Mouse (Mus musculus) frontal cortex, adult 2 months (tissue): Measurements from ENCODE around the gene Chac1. TPM values are rescaled to one million over a fixed set of nuclear protein-coding genes. Genes with fewer than 3 reads are reported as not detected.

Experiments
- DNase-seq, 2 experiments: peaks; one replicate each; pipeline ENCODE4 v3.0.0; 2022; ENCODE audit warnings: low spot score in 1 of 2; ENCODE audit errors: extremely low spot score in 1 of 2
- polyA plus RNA-seq: library from polyadenylated mRNA; depleted of rRNA; stranded (reverse); fragments of >200 nt; gene quantifications from 2 replicates; pipeline ENCODE4 v1.2.3, GENCODE M21; 2012; rRNA removed

Gene Chac1
- polyA plus RNA-seq, 1 experiment, result 7.6 TPM

GRCm38 (mm10) chr2:119367346-119367745 lies 16.3 kb downstream of the Chac1 start:
- DNase-seq, result no peak

- DNase-seq, result no peak
Observed at GRCm38 (mm10) chr2:119370116-119370515, 19.1 kb downstream of the Chac1 start.

- DNase-seq, result no peak
Observed at GRCm38 (mm10) chr2:119377286-119377685, 26.3 kb downstream of the Chac1 start.

- no peak for DNase-seq
Observed at GRCm38 (mm10) chr2:119377826-119378225, 26.8 kb downstream of the Chac1 start.

GRCm38 (mm10) chr2:119379455-119379854 lies 28.4 kb downstream of the Chac1 start:
- DNase-seq, result no peak

- DNase-seq, result no peak
Observed at GRCm38 (mm10) chr2:119388266-119388665, 37.2 kb downstream of the Chac1 start.

- no peak for DNase-seq
Observed at GRCm38 (mm10) chr2:119389992-119390391, 39.0 kb downstream of the Chac1 start.

GRCm38 (mm10) chr2:119398252-119398651 lies 47.2 kb downstream of the Chac1 start:
- no peak for DNase-seq

GRCm38 (mm10) chr2:119398665-119399064 lies 47.6 kb downstream of the Chac1 start:
- DNase-seq, result no peak

- no peak for DNase-seq
Observed at GRCm38 (mm10) chr2:119399313-119399712, 48.3 kb downstream of the Chac1 start.

Other genes with a start within 250 kb of the Chac1 start
- gene Rad51, start 238.4 kb upstream of the Chac1 start, polyA plus RNA-seq, result 0.84 and 1.4 TPM in 2 replicates
- 56.6 and 59.2 TPM in 2 replicates for gene Rmdn3, start 194.2 kb upstream of the Chac1 start, polyA plus RNA-seq
- gene Gchfr, start 183.5 kb upstream of the Chac1 start, polyA plus RNA-seq, result 1.1 and 2.3 TPM in 2 replicates
- gene Gm14137, start 176.7 kb upstream of the Chac1 start, polyA plus RNA-seq, result 0.57 and 0.58 TPM in 2 replicates
- gene Zfyve19, start 142.6 kb upstream of the Chac1 start, polyA plus RNA-seq, result 48.3 and 78.0 TPM in 2 replicates
- gene Dnajc17, start 142.4 kb upstream of the Chac1 start, polyA plus RNA-seq, result 35.4 and 40.1 TPM in 2 replicates
- gene Ppp1r14d, start 121.3 kb upstream of the Chac1 start, polyA plus RNA-seq, result not detected in 2 replicates
- gene Spint1, start 113.9 kb upstream of the Chac1 start, polyA plus RNA-seq, result 1.4 and 1.5 TPM in 2 replicates
- 6.2 and 6.5 TPM in 2 replicates for gene Rhov, start 80.0 kb upstream of the Chac1 start, polyA plus RNA-seq
- gene Vps18, start 62.5 kb upstream of the Chac1 start, polyA plus RNA-seq, result 28.6 and 28.8 TPM in 2 replicates
- 3.3 and 4.2 TPM in 2 replicates for gene Dll4, start 25.4 kb upstream of the Chac1 start, polyA plus RNA-seq
- 14.4 and 15.4 TPM in 2 replicates for gene Ino80, start 126.5 kb downstream of the Chac1 start, polyA plus RNA-seq
- 0.82 and 1.2 TPM in 2 replicates for gene Exd1, start 196.4 kb downstream of the Chac1 start, polyA plus RNA-seq
- 113 and 117 TPM in 2 replicates for gene Chp1, start 196.5 kb downstream of the Chac1 start, polyA plus RNA-seq